Mouse (Mus musculus): ENCODE results near the gene Pdcd1lg2. TPM values are rescaled to one million over a fixed set of nuclear protein-coding genes. Genes with fewer than 3 reads are reported as not detected.
"Not testable (repeated sequence)": the region's sequence is repeated elsewhere in the genome, so short reads cannot be mapped to it uniquely, and the experiment has no call there.

Gene Pdcd1lg2
- total RNA-seq, 2 experiments from 2014 or later = 0.15 TPM; not detected in 1

DNA sequence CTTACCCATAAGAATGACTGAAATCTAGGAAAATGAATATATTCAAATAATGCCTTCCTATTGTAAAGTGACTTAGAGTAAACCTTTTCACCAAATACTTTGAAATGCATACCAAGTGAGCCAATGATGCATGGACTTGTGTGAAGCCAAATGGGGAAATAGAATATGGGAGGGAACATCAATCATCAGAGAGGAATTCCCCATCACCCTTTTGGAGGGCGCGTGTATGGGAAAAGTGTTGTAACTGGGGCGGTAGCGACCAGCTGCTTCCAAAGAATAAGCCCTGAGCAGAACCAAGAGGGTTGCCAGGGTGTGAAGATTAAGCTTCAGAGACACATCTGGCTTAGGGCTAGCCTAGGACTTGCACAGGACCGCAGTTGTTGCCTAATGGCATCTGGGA is 27.4 kb upstream of the Pdcd1lg2 start:
- no peak for DNase-seq

DNA sequence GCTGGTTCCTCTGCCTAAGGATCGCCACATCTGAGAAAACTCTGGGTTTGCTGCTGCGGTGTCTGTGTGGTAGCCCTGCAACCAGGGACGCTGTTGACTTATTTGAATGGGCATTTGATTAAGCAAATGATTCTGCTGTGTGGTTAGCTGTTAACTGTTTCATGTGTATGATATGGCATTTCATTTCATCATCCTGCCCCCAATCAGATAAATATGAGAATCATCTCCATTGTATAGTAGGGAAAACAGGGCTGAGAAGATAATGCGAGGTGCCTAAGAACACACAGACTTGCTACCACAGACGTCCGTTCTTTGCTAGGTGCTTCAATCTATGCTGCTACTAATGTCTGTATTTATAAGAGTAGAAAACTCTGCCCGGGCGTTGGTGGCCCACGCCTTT is 26.3 kb upstream of the Pdcd1lg2 start:
- DNase-seq = no peak

DNA sequence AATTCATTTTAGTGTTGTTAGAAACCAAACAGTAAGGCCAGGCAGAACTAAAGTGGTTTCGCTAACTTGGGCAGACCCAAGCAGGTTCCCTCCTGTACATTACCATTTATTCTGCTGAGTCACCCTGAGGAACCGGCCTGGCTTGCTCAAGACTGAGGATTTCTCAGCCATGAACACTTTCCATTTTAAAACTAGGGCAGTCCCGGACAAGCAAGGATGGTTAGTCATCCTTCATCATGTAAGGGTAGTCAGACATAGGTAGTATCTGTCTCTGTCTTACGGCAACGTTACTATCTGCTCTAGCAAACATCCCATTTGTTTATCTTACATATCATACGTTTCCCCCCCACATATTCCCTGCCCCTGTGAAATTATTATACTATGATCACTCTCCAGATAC is 25.7 kb upstream of the Pdcd1lg2 start:
- no peak for DNase-seq

DNA sequence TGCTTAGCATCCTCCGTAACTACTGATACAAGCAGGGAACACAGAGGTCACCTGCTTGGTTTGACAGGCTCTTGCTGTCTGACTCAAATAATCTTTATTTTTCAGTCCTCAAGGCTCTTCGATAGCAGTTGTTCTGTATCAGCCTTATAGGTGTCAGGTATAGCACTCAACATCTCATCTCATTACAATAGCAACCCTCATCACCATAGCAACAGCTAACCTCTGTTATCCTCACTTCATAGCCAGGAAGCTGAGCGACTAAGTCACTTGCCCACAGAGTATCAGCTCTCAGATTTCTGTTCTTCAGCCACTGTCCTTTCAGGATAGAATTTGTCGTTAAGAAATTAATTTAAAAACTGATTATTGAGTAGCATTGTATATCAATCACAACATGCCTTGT is 24.9 kb upstream of the Pdcd1lg2 start:
- DNase-seq = no peak

DNA sequence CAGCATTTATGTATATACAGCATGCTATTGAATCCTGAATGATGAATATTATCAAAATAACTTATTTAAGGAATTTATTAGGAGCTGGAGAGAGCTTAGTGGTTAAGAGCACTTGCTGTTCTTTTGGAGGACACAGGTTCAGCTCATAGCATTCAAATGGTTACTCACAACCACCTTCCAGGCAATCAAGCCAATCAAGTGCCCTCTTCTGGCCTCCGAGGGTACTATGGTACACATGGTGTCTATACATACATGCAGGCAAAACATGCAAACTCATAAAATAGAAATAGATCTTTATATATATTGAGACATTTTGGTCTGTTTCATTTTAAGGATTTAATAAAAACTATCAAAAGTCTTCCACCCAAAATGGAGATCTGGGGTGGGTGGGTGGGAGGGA is 21.9 kb upstream of the Pdcd1lg2 start:
- no peak for DNase-seq

DNA sequence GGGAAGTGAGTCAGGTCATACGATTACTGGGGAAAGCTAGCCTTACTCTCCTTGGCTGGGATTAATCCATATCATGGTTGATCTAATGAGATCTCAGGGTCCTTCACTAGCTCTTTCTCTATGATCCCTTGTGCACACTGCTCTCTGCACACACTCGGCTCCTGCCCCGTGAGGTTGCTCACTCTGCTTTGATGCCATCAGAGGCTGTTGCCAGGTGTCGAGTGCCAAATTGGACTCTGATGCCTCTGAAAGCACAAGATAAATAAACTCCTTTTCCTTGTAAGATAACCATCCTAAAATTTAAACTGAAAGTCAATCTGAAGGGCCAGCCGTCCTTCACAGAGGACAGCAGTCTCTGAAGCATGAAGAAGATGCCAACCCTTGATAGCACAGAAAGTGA is 20.2 kb upstream of the Pdcd1lg2 start:
- DNase-seq = no peak

DNA sequence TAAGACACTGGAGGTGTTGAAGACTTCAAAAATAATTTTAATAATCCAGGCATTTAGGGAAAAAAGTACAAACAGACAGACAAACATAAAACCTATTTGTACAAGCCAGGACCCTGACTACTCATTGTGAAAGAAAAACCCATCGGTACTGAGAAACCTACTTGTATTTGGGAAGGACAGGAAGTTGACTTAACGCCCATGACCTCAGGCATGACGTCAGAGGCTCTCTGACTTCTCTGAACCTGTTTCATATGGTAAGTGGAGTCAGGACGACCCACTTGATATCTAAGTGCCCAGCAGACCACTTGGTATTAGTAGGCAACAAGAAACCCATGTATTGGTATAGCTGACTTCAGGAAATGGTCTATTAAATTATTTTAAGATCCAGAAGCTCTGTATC is 19.4 kb upstream of the Pdcd1lg2 start:
- DNase-seq = no peak

DNA sequence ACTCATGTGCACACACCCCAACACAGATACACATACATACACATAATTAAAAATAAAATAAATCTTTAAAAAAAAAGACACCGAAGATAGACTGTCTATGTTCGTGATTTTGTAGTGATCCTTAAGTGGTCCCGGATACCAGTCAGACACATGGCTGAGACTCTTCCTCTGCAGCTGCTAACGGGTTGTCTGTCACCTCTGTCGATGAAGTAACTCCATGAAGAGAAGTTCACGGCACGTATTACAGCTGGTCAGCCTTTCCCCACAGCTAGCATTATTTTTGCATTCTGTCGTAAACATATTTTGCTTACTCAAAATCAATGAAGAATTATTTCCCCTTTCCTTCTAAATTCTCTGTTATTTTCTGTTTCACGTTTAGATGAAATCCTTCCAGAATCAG is 17.4 kb upstream of the Pdcd1lg2 start:
- no peak for DNase-seq

DNA sequence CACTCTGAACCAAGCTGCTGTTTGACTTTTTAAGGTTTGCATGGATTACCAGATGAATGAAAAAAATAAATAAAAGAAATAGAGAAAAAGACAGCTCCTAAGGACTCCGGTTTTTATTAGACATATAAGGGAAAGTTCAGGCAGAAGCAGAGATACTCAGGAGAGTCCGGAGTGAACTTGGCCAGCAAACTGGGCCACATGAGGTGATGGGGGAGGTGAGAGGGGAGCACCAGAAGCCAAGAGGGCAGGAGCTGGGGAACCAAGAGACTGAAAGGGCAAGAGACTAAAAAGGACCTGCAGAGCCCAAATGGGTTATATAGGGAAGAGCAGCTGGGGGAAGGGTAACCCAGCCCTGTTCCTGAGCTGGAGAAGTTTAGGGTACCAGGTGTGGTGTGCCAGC is 16.0 kb upstream of the Pdcd1lg2 start:
- DNase-seq = no peak

DNA sequence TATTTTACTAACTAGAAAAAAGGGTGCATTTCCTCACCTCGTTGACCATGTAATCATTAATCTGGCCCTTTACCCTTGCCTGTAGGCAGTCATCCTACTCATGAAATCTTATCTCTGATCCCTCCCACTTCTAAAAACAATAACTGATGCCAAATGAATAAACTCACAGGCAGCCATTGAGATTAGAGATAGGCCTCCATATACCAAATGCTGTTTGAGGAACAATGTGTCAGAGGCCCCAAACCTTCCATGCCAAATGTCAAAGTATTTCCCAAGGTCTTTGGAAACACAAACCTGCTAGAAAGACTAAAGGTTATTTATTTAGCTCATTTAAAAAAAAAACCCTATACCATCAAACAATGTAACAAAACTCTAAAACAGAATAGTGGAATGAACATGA is 14.4 kb upstream of the Pdcd1lg2 start:
- no peak for DNase-seq

DNA sequence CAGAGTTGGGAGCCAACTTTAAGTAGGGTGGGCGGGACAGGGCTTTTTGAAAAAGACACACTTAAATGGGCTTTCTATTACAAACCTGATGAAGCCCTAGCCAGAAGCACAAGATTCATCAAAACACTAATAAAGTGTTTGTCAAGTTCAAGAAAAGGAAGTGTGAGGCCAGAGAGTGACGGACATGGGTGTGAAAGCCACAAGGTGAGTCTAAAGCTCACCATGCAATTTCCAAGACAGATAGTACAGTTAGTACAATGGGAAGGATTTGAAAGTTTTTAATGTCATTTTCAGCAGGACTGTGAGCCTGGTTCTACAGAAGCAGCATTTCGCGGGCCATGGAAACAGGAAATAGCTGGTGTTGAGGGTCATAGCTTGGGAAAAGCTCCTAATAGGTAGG is 10.9 kb upstream of the Pdcd1lg2 start:
- no peak for DNase-seq

DNA sequence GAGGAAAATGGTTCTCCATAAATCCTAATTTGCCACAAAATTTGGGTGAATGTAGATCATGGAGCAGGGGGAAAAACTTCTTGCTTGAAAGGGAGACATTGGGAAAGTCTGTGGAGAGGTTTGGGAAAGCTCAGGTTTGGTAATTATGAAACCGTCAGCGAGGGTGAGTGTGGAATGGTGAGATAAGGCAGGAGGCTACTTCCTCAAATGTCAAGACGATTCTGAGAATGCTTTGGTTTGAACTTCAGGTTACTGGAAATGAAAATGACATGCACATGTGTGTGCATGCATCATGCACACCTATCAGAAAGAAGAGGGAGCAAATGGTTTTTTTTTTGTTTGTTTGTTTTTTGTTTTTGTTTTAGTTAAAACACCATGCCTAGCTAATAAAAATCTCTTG is 10.3 kb upstream of the Pdcd1lg2 start:
- no peak for DNase-seq

DNA sequence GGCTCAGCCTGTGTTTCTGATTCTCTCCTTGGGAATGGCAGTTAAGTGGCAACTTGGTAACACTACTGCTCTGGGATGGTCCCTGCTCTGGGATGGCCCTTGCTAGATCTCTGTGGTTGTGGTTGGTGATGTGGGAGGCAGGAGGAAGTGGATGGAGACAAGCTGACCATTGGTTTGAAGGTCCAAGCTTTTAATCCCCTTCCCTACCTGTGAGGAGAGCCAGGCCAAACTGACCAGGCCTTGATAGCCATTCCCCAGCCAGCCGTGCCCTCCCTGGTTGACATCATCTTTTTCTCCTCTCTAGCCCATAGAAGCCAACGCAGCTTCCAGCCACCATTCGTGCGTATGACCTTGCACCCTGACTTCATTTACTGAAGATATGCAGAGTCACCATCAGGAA is 8.1 kb upstream of the Pdcd1lg2 start:
- DNase-seq = no peak

DNA sequence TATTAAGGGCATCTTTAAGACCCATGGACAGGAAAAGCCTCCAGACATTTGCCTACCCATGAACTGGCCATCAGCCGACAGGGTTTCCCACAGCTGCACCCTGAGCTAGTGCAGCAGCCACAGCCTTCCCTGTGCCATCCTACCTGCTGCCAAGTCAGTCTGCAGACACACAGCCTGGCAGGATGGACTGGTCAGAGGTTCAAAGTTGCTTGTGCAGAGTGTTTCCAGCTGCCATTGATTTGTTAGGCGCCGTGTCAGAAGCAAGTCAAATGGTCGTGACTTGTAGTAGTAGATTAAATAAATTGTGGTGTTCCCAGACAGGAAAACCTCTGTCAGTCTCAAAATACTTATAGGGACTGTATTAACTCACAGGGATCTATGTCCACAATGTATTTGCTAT is 7.5 kb upstream of the Pdcd1lg2 start:
- no peak for DNase-seq

DNA sequence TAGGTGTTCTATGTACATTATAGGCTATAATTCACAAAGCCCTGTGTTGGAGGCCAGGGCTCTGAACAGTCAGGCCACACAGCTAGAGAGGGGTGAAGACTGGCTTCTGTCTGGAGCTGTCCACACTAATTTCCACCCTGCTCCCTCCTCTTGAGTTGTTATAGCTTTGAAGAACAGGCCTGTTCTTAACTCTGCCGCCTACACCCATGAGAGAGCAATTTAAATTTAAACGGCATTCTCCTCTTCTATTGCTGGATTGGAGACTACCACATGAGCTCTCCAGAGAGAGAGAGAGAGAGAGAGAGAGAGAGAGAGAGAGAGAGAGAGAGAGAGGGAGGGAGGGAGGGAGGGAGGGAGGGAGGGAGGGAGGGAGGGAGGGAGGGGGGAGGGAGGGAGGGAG is 5.3 kb upstream of the Pdcd1lg2 start:
- DNase-seq = no peak

DNA sequence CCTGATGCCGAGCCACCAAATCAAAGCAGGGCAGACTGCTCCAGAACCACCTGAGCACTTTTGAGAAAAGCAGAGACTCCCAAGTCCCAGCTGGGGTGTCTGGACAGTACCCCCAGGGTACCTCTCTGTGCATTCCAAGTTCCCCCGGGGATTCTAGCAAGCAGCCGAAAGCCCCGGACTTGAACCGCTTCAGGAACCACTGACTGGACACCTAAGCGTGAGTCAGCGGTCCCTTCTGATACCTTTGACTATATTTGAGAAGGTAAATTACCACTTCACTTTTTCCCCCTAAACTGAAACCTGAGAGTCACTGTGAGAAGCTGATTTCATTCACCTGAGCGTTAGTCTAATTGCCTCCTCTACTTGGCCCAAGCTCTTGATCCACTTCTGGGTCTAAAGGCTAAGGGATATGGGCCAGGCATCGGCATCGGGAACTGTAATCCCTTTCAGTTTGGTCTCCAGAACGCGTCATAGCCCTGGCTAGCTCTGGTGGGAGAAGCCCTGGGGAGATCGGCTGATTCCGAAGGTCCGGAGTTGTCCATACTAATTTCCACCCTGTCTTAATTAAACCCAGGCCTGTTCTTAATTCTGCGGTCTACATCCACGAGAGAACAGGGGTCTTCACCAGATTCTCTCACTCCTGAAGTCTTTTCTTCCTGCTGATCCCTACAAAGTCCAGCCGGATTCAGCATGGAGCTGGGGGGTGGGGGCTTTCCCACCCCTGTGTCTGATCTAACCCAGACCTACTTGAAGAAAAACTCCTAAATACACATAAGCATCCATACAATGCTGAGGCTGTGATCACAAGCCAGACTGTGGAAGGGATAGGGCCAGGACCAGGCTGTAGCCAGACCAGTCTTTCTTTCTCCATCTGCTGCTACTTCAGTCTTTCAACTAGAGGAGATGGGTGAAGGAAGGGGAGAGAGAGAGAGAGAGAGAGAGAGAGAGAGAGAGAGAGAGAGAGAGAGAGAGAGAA is 4.4 kb upstream of the Pdcd1lg2 start:
- no peak for DNase-seq

DNA sequence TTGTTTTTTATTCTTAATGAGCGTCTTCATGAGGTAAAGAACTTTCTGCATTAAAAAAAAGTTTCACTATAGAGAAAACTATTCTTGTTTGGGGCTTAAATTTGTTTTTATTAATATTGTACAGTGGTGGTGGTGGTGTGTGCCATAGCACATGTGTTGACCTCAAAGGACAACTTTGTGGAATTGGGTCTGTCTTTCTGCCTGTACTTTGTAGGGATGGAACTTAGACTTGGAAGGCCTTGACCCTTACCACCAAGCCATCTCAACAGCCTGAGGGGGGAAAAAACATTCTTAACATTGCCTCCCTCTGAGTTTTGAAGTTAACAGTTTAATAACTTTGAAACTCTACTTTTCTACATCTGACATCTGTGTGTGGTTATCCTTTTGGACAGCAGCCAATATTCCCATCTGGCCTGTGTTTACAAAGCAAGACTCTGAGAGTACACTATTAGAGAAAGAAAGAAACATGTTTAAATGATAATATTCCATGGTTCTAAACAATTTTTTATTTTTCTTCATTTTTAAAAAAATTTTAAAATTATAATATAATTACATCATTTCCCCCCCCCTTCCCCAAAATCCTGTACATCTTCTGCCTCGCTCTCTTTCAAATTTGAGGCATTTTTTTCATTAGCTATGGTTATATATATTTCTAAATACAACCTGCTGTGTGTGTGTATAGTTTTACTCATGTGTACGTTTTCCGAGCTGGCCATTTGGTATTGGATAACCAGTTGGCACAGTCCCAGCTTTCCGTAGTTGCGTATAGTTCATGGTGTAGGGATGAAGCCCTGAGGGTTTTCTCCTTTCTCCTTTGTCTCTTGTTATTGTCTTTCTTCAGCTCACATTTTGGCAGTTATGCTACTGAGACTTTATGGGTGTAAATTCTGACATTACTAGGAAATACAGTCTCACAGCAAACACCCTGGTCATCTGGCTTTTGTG is 2.0 kb downstream of the Pdcd1lg2 start:
- DNase-seq = peak; percentile 61 to 63

DNA sequence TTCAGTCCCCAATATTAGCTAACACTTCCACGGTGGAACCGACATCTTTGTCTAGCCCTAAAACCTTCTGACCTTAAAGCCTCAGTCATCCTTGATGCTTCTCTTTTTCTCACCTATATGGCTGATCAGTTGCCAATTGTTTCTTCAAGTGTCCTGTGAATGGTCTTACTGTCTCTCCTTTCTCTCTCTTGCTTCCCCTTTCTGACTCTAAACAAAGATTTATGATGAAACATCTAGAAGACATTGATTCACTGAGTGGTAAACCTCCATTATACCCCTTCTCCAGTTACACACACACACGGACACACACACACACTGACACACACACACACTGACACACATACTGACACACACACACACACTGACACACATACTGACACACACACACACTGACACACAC is 3.8 kb downstream of the Pdcd1lg2 start:
- no peak for DNase-seq

DNA sequence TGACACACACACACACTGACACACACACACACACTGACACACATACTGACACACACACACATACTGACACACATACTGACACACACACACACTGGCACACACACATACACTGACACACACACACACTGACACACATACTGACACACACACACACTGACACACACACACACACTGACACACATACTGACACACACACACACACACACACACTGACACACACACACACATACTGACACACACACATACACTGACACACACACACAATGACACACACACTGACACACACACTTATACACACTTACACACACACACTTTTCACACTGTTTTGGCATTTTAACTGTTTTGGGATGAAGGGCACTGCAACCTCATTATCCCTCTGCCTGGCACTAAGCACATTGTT is 4.2 kb downstream of the Pdcd1lg2 start:
- not testable (repeated sequence) for DNase-seq

DNA sequence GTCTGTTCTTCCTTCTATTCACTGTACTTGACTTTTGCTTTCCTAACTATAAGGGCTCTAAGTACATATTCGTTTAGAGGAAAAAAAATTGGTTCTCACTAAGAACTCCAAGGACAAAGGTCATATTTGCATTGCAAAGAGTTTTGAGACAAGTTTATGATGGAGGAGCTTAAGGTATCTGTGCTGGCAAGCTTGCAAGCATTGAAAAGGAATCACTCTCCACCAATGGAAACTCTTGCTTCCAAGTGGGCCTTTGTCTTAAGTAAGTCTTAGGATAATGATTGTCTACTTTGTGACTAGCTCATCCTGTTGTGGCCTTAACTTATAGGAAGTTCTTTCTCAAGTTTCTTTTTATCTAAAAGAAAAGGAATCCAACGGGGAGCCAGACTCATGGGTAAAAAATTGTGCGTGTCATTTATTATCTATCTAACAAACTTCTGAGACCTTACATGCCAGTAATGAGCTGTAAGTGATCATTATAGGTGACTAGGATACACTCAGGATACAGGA is 5.7 kb downstream of the Pdcd1lg2 start:
- no peak for DNase-seq

DNA sequence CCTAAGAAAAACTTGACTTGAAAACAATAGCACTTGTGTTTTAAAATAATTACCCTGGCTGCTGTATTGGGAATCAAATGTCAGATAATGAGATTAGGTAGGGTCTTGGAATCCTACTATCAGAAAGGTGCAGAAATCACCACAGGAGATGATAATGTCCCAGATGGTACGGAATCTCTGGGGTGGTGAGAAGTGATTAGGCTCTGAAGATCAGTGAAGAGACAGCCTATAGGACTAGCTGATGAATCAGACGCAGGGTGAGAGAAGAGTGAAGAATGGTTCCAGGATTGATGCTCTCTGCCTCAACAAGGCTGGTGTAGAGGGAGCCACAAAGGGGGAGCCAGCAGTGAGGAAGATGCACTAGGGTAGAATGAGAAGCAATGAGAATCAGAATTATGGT is 6.5 kb downstream of the Pdcd1lg2 start:
- no peak for DNase-seq

DNA sequence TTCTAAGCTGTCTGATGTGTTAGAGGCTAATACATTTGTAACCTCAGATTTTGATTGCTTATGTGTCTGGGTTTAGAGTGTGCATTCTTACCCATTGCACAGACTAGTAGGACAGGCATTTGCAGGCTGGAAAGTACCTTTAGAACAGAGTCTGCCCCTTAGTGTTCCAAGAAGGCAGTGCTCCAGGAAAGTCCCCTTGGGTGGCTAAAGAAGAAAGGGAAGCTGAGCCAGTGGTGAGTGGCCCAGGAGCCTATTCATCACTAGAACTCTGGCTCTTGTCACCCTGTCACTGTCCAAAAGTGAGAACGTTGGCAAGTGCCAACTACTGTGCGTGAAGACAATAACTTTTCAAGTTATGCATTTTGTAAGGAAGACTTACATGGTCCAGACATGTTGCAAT is 7.2 kb downstream of the Pdcd1lg2 start:
- peak in 1 of 2 experiments; percentile 24 for DNase-seq

DNA sequence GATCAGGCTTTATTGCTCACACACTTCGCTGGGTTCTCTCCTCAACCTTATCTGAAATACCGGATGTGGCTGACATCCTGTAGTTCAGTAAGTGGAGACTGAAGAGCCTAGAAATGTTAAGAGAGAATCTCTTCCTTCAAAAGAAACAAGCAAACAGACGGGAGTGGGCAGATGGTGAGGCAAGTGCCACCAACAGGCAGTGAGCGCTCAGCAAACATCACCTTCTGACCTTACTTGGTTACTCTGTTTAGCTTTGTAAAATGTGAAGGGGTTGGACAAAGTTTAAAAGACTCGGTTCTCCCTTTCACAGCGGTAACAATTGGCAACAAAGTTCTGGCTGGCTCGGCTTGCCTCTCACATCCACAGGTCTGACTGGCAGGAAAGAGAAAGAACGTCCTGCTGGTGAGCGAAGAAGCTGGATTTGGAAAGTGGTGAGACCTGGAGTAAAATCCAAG is 8.0 kb downstream of the Pdcd1lg2 start:
- DNase-seq = peak; percentile 39 to 48

All from heart, adult 18-20 months (tissue).